Mouse (Mus musculus) heart, embryonic 12.5 days (tissue): ENCODE data around the gene Vps8. TPM values are rescaled to one million over a fixed set of nuclear protein-coding genes. Genes with fewer than 3 reads are reported as not detected.

Experiments
- ATAC-seq: fragments of 200-750 bp; cut with Nextera tagmentation; 2 replicates; pipeline ENCODE4 v1.8.0; 2017; ENCODE audit warnings: moderate TSS enrichment, moderate library complexity; ENCODE audit not compliant: insufficient number of reproducible peaks, low FRiP score
- H3K27ac ChIP-seq: fragments of 300-500 bp; sonication (generic); 2 replicates; pipeline ENCODE4 v1.5.1; 2016; ENCODE audit warnings: mild to moderate bottlenecking, moderate library complexity; ENCODE audit not compliant: poor library complexity, severe bottlenecking
- H3K27me3 ChIP-seq: fragments of 300-500 bp; sonication (generic); replicated peaks from 2 replicates; pipeline ENCODE4 v1.6.1; 2016; ENCODE audit warnings: mild to moderate bottlenecking, moderate library complexity
- H3K36me3 ChIP-seq: fragments of 300-500 bp; sonication (generic); 2 replicates; pipeline ENCODE4 v1.6.1; 2016; ENCODE audit warnings: mild to moderate bottlenecking, moderate library complexity
- H3K4me1 ChIP-seq: fragments of 300-500 bp; sonication (generic); replicated peaks from 2 replicates; pipeline ENCODE4 v1.6.1; 2016; ENCODE audit warnings: mild to moderate bottlenecking
- H3K4me2 ChIP-seq: fragments of 300-500 bp; sonication (generic); 2 replicates; pipeline ENCODE4 v1.6.1; 2016; ENCODE audit warnings: mild to moderate bottlenecking, moderate library complexity
- H3K4me3 ChIP-seq: fragments of 300-500 bp; sonication (generic); 2 replicates; pipeline ENCODE4 v1.5.1; 2016; ENCODE audit warnings: mild to moderate bottlenecking
- H3K9ac ChIP-seq: fragments of 300-500 bp; sonication (generic); 2 replicates; pipeline ENCODE4 v1.6.1; 2016; ENCODE audit warnings: mild to moderate bottlenecking, moderate library complexity
- H3K9me3 ChIP-seq: fragments of 300-500 bp; sonication (generic); replicated peaks from 2 replicates; pipeline ENCODE4 v1.6.1; 2016; ENCODE audit warnings: mild to moderate bottlenecking, moderate library complexity
- WGBS: fragments of 180-500 bp; shearing (Covaris S2); methylation state at CpG from one replicate; pipeline ENCODE4 v1.1.7; 2016; 5-methylcytosine and 5-hydroxymethylcytosine counted together
- polyA plus RNA-seq: library from polyadenylated mRNA; unstranded; fragments of >200 nt; fragmentation: Nextera tagmentation; extraction: Ambion mirVana; gene quantifications from 2 replicates; pipeline ENCODE4 v1.2.1, GENCODE M21; 2016

Gene Vps8
- polyA plus RNA-seq = 28.1 and 29.2 TPM in 2 replicates

DNA sequence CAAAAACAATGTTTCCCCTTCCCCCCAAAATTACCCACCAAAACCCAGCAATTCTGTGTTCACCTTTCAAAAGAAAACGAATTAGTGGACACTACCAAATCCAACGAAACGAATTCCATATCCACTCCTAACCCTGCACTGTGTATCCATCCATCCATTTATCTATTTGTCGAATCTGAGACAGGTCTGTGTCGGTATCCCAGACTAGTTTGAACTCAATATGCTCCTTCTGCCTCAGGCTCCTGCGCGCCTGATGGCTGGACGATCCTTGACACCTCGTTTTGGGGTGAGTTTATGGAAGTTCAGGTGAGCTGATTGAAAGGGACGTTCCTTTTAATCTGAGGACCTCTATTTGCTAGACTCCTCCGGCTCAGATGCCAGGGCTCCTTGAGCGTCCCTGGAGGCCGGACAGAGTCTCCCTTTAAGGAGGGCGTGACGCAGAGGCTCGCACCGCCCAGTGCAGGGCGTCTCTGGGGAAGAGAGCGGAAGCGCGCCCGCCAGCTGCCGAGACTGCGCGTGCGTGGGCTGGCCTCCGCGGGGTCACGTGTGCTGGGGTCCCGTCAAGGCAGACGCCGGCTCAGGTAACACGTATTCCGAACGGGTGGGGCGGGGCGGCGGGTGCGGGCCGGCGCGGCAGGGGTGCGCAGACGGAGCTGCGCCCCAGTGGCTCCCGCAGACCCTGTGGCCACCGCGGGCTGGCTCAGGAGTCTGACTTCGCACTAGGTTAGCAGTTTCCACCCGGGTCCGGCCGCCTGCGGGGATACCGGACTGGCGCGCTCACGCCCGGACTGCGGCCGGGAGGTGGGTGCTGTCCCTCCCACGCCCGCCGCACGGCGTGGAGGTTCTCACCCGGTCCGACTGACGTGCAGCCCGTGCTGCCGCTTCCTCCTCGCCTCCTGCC is at the start of gene Vps8:
Vps8 (plus strand) TSS at position 474 of the 901 bp plus-strand sequence.
- Histone ChIP-seq H3K9ac (peak within 1 kb of the TSS; percentile 86), H3K27ac (peak within 1 kb of the TSS; percentile 76), H3K4me1 (peaks cover 12% of the 10 kb centered on the region; the same call in 1 of the 2 replicates), H3K4me3 (peak within 1 kb of the TSS; percentile 69), H3K4me2 (peak within 1 kb of the TSS; percentile 83), H3K9me3 (no peaks in the 10 kb centered on the region), H3K27me3 (no peaks in the 10 kb centered on the region), H3K36me3 (0 out of 2 replicates have a peak, but pooled peaks cover 2% of the 10 kb centered on the region)
- WGBS = 1% methylated on average over 71 of the region's 71 CpGs
- ATAC-seq = peak; percentile 98

- Histone ChIP-seq H3K4me1 (peaks cover 37% of the 10 kb centered on the region), H3K27ac (no peak overlapping the region), H3K27me3 (no peaks in the 10 kb centered on the region), H3K36me3 (no peaks in the 10 kb centered on the region), H3K4me2 (no peak overlapping the region), H3K4me3 (no peak overlapping the region), H3K9me3 (no peaks in the 10 kb centered on the region), H3K9ac (no peak overlapping the region)
- ATAC-seq = no peak
- 62% methylated on average over 7 of the region's 7 CpGs for WGBS
Measured at GRCm38 (mm10) chr16:21373316-21373960, 49.5 kb upstream of the Vps8 start.

DNA sequence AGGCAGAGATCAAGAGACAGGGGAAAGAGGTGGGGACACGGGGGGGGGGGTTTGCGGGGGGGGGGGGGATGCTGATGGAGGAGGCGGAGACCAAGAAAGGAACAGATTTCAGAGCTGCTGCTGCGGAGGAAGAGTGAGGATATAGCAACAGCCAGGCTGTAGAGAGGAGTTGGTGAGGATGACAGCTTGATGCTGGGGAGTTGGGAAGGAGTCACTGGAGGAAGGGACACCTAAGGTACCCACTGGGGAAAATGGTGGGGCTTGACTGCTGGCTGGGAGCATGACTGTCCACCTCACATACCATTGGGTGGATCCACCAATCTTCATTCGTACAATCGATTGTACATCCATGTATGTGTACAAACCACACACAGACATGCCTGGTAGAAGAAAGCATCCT is 48.9 kb upstream of the Vps8 start:
- Histone ChIP-seq H3K36me3 (no peaks in the 10 kb centered on the region), H3K27ac (no peak overlapping the region), H3K9ac (no peak overlapping the region), H3K4me2 (no peak overlapping the region), H3K4me3 (no peak overlapping the region), H3K27me3 (no peaks in the 10 kb centered on the region), H3K4me1 (peaks cover 36% of the 10 kb centered on the region), H3K9me3 (no peaks in the 10 kb centered on the region)
- no peak for ATAC-seq
- 63% methylated on average over 4 of the region's 6 CpGs for WGBS

- Histone ChIP-seq H3K4me3 (no peak overlapping the region), H3K36me3 (no peaks in the 10 kb centered on the region), H3K4me2 (no peak overlapping the region), H3K9me3 (no peaks in the 10 kb centered on the region), H3K9ac (no peak overlapping the region), H3K27me3 (no peaks in the 10 kb centered on the region), H3K4me1 (peaks cover 25% of the 10 kb centered on the region), H3K27ac (no peak overlapping the region)
- ATAC-seq = no peak
- 72% methylated on average over 8 of the region's 8 CpGs for WGBS
Measured at GRCm38 (mm10) chr16:21375147-21375546, 47.8 kb upstream of the Vps8 start.

GRCm38 (mm10) chr16:21376316-21376715 is 46.6 kb upstream of the Vps8 start:
- H3K27ac ChIP-seq = no peak overlapping the region
- H3K36me3 ChIP-seq = no peaks in the 10 kb centered on the region
- no peaks in the 10 kb centered on the region for H3K9me3 ChIP-seq
- H3K4me3 ChIP-seq = no peak overlapping the region
- H3K27me3 ChIP-seq = no peaks in the 10 kb centered on the region
- no peak for ATAC-seq
- H3K4me1 ChIP-seq = peaks cover 19% of the 10 kb centered on the region; the same call in 1 of the 2 replicates
- WGBS = 81% methylated on average over 8 of the region's 8 CpGs
- no peak overlapping the region for H3K9ac ChIP-seq
- no peak overlapping the region for H3K4me2 ChIP-seq

- WGBS = 55% methylated on average over 7 of the region's 7 CpGs
- ATAC-seq = no peak
Measured at GRCm38 (mm10) chr16:21376949-21377604, 45.8 kb upstream of the Vps8 start.

DNA sequence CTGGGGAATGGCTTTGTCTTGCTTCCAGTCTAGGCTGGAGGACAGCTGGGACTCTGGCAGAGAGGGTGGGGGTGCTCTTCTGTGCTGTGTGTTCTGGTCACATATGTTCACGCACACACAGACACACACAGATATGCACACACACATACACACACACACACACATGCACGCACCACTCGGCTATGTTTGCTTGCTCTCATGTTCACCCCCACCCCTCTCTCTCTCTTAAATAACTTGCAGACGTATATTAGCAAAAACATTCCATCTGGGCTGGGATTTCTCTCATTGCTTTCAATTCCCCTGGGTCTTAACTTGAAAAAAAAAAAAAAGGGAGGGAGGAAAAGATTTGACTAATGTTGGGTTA is 45.3 kb upstream of the Vps8 start:
- no peak for ATAC-seq
- no peak overlapping the region for H3K4me2 ChIP-seq

More at GRCm38 (mm10) chr16:21376949-21377604, 45.8 kb upstream of the Vps8 start:
- Histone ChIP-seq H3K27ac (peak overlapping the region; percentile 6; the same call in 1 of the 2 replicates), H3K9me3 (no peaks in the 10 kb centered on the region), H3K4me2 (no peak overlapping the region), H3K4me1 (peaks cover 23% of the 10 kb centered on the region; the same call in 1 of the 2 replicates), H3K4me3 (no peak overlapping the region), H3K36me3 (no peaks in the 10 kb centered on the region), H3K27me3 (no peaks in the 10 kb centered on the region), H3K9ac (no peak overlapping the region)

DNA sequence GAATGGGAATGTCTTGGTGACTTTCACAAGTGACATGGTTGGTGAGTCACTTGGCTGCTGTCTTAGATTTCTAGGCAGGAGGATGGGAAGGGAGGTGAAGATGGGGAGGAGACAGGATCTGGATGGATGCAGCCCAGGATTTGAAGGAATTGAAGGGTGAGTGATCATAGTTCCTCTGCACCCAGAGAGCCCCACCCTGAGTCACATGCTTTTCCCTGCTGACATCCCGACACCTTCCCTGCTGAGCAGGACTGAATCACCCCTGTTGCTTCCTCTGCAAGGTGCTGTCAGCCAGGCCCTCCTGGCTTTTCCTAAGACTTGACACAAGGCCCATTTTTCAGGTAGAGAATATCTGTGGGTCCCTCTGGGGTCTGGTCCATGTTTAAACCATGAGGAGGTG is 41.4 kb upstream of the Vps8 start:
- H3K4me2 ChIP-seq = no peak overlapping the region
- H3K9me3 ChIP-seq = no peaks in the 10 kb centered on the region
- no peak for ATAC-seq
- H3K4me1 ChIP-seq = peaks cover 33% of the 10 kb centered on the region
- 0 out of 2 replicates have a peak, but pooled peaks cover 3% of the 10 kb centered on the region for H3K27me3 ChIP-seq
- H3K27ac ChIP-seq = no peak overlapping the region
- H3K9ac ChIP-seq = no peak overlapping the region
- WGBS = 86% methylated on average over 1 of the region's 1 CpGs
- no peak overlapping the region for H3K4me3 ChIP-seq
- no peaks in the 10 kb centered on the region for H3K36me3 ChIP-seq

More for the DNA sequence above, 45.3 kb upstream of the Vps8 start:
- Histone ChIP-seq H3K36me3 (no peaks in the 10 kb centered on the region), H3K27ac (peak overlapping the region; percentile 6; the same call in 1 of the 2 replicates), H3K9ac (no peak overlapping the region), H3K4me1 (peaks cover 28% of the 10 kb centered on the region), H3K4me3 (no peak overlapping the region), H3K9me3 (no peaks in the 10 kb centered on the region), H3K27me3 (no peaks in the 10 kb centered on the region)
- WGBS = 51% methylated on average over 4 of the region's 4 CpGs

DNA sequence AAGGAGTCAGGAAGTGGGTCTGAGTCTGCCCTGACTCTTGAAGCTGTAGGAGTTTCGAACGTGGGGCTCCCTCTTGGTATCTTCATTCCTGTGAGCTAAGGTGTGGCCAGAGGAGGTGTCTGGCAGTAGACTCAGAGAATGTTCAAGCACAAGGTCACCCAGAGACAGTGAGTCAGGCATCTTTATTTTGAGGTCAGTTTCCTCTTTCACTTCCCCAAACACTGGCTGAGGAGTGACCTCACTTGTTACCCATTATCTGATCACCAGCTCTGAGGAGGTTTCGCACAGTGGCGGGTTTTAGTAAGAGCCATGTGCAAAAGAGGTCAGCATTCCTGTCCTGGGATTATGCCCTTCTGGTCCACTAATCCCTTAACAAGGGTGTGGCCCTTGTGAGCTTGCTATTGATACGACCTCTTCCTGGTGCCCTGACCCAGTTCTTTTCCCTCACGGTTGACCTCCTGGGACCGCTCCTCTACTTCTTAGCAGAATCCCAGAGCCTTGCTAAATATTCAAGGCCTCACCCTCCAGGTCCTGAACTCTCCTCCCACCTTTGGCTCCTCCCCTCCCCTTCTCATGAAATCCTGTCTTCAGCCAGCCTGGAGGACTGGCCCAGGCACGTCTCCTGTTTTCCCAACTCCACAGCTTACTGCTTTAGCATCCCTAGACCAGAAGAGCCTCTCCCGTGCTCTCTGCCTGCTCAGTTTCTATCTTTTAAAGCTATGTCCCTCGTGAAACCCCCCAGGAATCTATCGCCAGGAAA is 40.6 kb upstream of the Vps8 start:
- no peak overlapping the region for H3K9ac ChIP-seq
- no peaks in the 10 kb centered on the region for H3K36me3 ChIP-seq
- H3K27me3 ChIP-seq = 0 out of 2 replicates have a peak, but pooled peaks cover 3% of the 10 kb centered on the region
- H3K27ac ChIP-seq = no peak overlapping the region
- 30% methylated on average over 11 of the region's 11 CpGs for WGBS
- no peak overlapping the region for H3K4me2 ChIP-seq
- no peak for ATAC-seq
- H3K9me3 ChIP-seq = no peaks in the 10 kb centered on the region
- peaks cover 25% of the 10 kb centered on the region for H3K4me1 ChIP-seq
- H3K4me3 ChIP-seq = no peak overlapping the region
